Mouse (Mus musculus) liver, adult 2 months (tissue): ENCODE measurements around the gene Fgr. TPM values are rescaled to one million over a fixed set of nuclear protein-coding genes. Genes with fewer than 3 reads are reported as not detected.

Experiments
- DNase-seq: peaks from one replicate; pipeline ENCODE4 v3.0.0-alpha.2; 2011; ENCODE audit warnings: low read depth, low spot score; ENCODE audit errors: extremely low read depth
- H3K27ac ChIP-seq: fragments of 200-500 bp; replicated peaks from 2 replicates; pipeline ENCODE4 v1.5.1; 2012; ENCODE audit warnings: low read depth, mild to moderate bottlenecking, control low read depth, inconsistent platforms, low read length; ENCODE audit not compliant: insufficient read depth
- H3K27me3 ChIP-seq: fragments of 200-500 bp; 2 replicates; pipeline ENCODE4 v1.6.1; 2012; ENCODE audit warnings: mild to moderate bottlenecking, moderate library complexity, low read length, inconsistent platforms; ENCODE audit not compliant: control insufficient read depth, insufficient read depth
- H3K36me3 ChIP-seq: fragments of 200-500 bp; 2 replicates; pipeline ENCODE4 v1.6.1; 2012; ENCODE audit warnings: low read length, inconsistent platforms; ENCODE audit not compliant: control insufficient read depth, insufficient read depth
- H3K4me1 ChIP-seq: fragments of 200-500 bp; 2 replicates; pipeline ENCODE4 v1.6.1; 2011; ENCODE audit warnings: low read length; ENCODE audit not compliant: control insufficient read depth, insufficient read depth
- H3K4me3 ChIP-seq: fragments of 200-500 bp; 2 replicates; pipeline ENCODE4 v1.5.1; 2011; ENCODE audit warnings: low read depth, mild to moderate bottlenecking, control low read depth, low read length, moderate library complexity; ENCODE audit not compliant: insufficient read depth
- H3K79me2 ChIP-seq: fragments of 200-500 bp; 2 replicates; pipeline ENCODE4 v1.6.1; 2012; ENCODE audit warnings: inconsistent platforms, mild to moderate bottlenecking, low read length, moderate library complexity; ENCODE audit not compliant: control insufficient read depth, insufficient read depth
- H3K9ac ChIP-seq: fragments of 200-500 bp; 2 replicates; pipeline ENCODE4 v1.6.1; 2012; ENCODE audit warnings: low read depth, mild to moderate bottlenecking, control low read depth, inconsistent platforms, low read length
- CTCF ChIP-seq: fragments of 200-500 bp; IDR thresholded peaks from 2 replicates; pipeline ENCODE4 v1.5.1; 2011; ENCODE audit warnings: low read depth, low read length, control low read depth
- POLR2A ChIP-seq: fragments of 200-500 bp; IDR thresholded peaks from 2 replicates; pipeline ENCODE4 v1.6.1; 2011; ENCODE audit warnings: low read length, control low read depth; ENCODE audit not compliant: insufficient read depth; ENCODE audit errors: extremely low read depth
- WGBS: fragments of 180-500 bp; shearing (Covaris S2); methylation state at CpG from one replicate; pipeline ENCODE4 v1.1.7; 2018; 5-methylcytosine and 5-hydroxymethylcytosine counted together
- polyA plus RNA-seq: library from polyadenylated mRNA; depleted of rRNA; stranded (reverse); fragments of >200 nt; gene quantifications from 2 replicates; pipeline ENCODE4 v1.2.3, GENCODE M21; 2012
- total RNA-seq: library from RNA; depleted of rRNA; stranded (reverse); fragments of >200 nt; gene quantifications from 2 replicates; pipeline ENCODE4 v1.2.3, GENCODE M21; 2014

Gene Fgr
- total and polyA plus RNA-seq, 2 experiments: 1.3 to 1.6 TPM

DNA sequence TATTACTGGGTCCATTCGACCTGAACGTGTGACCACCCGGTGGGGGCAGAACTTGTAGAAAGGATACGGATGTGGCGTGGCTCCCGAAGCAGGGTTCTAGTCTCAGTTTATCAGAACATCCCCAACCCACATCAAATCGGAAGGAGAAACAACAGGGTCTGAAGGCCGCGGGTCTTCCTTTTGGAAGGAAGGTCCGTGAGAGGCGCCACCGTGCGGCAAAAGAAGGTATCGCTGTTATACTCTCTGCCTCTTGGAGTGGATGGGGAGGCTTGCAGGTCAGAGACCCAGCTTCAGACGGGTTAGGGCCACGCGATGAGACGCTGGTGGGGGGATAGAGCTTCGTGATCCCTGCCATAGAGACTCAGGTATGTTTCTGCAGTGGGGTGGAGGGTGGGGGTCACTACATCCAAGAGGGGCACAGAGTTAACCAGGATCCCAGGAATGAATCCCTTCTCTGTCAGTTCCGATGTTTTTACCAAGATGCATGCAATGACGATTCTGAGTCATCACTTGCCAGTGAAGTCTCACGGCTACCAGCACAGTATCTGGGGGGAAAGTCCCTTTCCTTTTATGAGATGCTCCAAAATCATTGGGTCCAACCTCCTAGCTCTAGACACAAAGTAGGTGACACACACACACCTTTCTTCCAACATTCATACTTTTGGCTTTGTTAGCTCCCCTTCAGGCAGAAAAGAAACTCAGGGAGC lies 34.3 kb upstream of the Fgr start:
- no peak overlapping the region for H3K4me3 ChIP-seq
- H3K27me3 ChIP-seq: no peaks in the 10 kb centered on the region
- no peak overlapping the region for H3K9ac ChIP-seq
- H3K79me2 ChIP-seq: no peaks in the 10 kb centered on the region
- no peak for DNase-seq
- TF ChIP-seq CTCF (peak; percentile 79), POLR2A (no peak)
- peaks cover 4% of the 10 kb centered on the region for H3K4me1 ChIP-seq
- WGBS: 24% methylated on average over 22 of the region's 22 CpGs
- H3K27ac ChIP-seq: no peak overlapping the region
- no peaks in the 10 kb centered on the region for H3K36me3 ChIP-seq

- WGBS: 79% methylated on average over 23 of the region's 23 CpGs
- no peak overlapping the region for H3K9ac ChIP-seq
- no peaks in the 10 kb centered on the region for H3K79me2 ChIP-seq
- no peak overlapping the region for H3K27ac ChIP-seq
- TF ChIP-seq CTCF (no peak), POLR2A (no peak)
- H3K4me1 ChIP-seq: peaks cover 7% of the 10 kb centered on the region
- H3K4me3 ChIP-seq: no peak overlapping the region
- H3K36me3 ChIP-seq: no peaks in the 10 kb centered on the region
- no peaks in the 10 kb centered on the region for H3K27me3 ChIP-seq
- DNase-seq: no peak
Observed at GRCm38 (mm10) chr4:132941012-132941729, 32.7 kb upstream of the Fgr start.

- Histone ChIP-seq H3K27me3 (no peaks in the 10 kb centered on the region), H3K4me3 (no peak overlapping the region), H3K79me2 (no peaks in the 10 kb centered on the region), H3K9ac (no peak overlapping the region), H3K27ac (no peak overlapping the region), H3K4me1 (peaks cover 15% of the 10 kb centered on the region), H3K36me3 (no peaks in the 10 kb centered on the region)
- DNase-seq: no peak
- no peak for TF ChIP-seq CTCF
- no peak for TF ChIP-seq POLR2A
- 87% methylated on average over 8 of the region's 8 CpGs for WGBS
Observed at GRCm38 (mm10) chr4:132943088-132943487, 30.8 kb upstream of the Fgr start.

DNA sequence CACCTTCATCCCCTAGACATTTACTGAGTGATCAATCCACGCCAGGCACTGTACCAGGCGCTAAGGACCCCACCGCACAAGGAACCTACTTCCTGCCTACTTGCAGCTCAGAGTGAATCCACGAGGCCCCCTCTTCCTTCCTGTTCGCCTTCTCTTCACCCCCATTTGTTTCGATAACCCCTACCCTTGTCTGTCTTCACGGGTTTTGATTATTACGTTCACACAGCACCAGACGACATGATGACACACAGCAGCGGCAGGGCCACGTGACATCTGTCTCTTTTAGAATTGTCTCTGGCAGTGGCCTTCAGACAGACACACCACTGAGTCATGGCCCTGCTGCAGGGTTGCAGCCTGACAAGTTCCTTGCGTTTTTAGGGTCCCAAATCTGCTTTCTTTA lies 29.8 kb upstream of the Fgr start:
- DNase-seq: peak; percentile 53
- H3K27ac ChIP-seq: no peak overlapping the region
- H3K4me1 ChIP-seq: peaks cover 15% of the 10 kb centered on the region
- TF ChIP-seq CTCF: no peak
- no peak for TF ChIP-seq POLR2A
- no peaks in the 10 kb centered on the region for H3K79me2 ChIP-seq
- no peak overlapping the region for H3K4me3 ChIP-seq
- no peaks in the 10 kb centered on the region for H3K27me3 ChIP-seq
- H3K36me3 ChIP-seq: no peaks in the 10 kb centered on the region
- 60% methylated on average over 12 of the region's 12 CpGs for WGBS
- H3K9ac ChIP-seq: no peak overlapping the region

DNA sequence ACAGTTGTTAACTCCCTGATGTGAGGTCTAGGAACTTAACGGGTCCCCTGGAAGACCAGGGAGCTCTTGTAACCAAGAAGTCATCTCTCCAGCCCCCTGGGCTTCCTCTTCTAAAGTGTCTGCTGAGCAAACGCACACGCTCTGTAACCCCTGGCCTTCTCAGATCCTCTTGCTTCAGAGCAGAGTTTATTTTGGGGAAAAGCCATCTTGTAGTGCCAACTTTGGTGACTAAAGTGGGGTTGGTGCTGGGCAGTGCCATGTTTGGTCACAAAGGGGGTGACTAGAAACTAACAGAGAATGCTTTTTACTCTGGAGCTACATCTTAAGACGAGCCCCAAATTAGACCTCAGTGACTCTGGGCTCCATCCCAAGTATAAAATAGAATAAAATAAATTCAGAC lies 29.1 kb upstream of the Fgr start:
- no peaks in the 10 kb centered on the region for H3K27me3 ChIP-seq
- TF ChIP-seq CTCF (no peak), POLR2A (no peak)
- H3K27ac ChIP-seq: peak overlapping the region; percentile 79
- H3K4me1 ChIP-seq: peaks cover 15% of the 10 kb centered on the region
- no peak overlapping the region for H3K4me3 ChIP-seq
- no peaks in the 10 kb centered on the region for H3K36me3 ChIP-seq
- no peak overlapping the region for H3K9ac ChIP-seq
- no peaks in the 10 kb centered on the region for H3K79me2 ChIP-seq
- DNase-seq: peak; percentile 94
- 24% methylated on average over 4 of the region's 4 CpGs for WGBS
